Mouse (Mus musculus): ENCODE results near the gene Mesp1.

GRCm38 (mm10) chr7:79831145-79831544 is 37.6 kb upstream of the Mesp1 start:
- no peak for TF ChIP-seq GATA1 (IDR thresholded peaks at IDR 0.05; ENCODE audit: borderline replicate concordance, low read length)
- TF ChIP-seq CTCF (IDR thresholded peaks at IDR 0.05; ENCODE audit: low read depth, low read length), result no peak

All from G1E (cell line).